Mouse (Mus musculus) embryo, embryonic 10.5 days (tissue): ENCODE results near the gene Tmem259.
A peak's percentile ranks its signal among the peaks of the same experiment; 100 is the strongest.

Experiments used
- DNase-seq: peaks from one replicate; pipeline ENCODE4 v3.0.0-alpha.2; 2015; ENCODE audit warnings: low spot score

Tmem259 gene

GRCm38 (mm10) chr10:80016511-80016910 lies 32.4 kb upstream of the Tmem259 start, which contains the start of gene Arhgap45:
TSS of gene Arhgap45 (plus strand) at chr10:80016653.
- no peak for DNase-seq

GRCm38 (mm10) chr10:80015583-80015982 lies 31.5 kb upstream of the Tmem259 start:
- no peak for DNase-seq

DNA sequence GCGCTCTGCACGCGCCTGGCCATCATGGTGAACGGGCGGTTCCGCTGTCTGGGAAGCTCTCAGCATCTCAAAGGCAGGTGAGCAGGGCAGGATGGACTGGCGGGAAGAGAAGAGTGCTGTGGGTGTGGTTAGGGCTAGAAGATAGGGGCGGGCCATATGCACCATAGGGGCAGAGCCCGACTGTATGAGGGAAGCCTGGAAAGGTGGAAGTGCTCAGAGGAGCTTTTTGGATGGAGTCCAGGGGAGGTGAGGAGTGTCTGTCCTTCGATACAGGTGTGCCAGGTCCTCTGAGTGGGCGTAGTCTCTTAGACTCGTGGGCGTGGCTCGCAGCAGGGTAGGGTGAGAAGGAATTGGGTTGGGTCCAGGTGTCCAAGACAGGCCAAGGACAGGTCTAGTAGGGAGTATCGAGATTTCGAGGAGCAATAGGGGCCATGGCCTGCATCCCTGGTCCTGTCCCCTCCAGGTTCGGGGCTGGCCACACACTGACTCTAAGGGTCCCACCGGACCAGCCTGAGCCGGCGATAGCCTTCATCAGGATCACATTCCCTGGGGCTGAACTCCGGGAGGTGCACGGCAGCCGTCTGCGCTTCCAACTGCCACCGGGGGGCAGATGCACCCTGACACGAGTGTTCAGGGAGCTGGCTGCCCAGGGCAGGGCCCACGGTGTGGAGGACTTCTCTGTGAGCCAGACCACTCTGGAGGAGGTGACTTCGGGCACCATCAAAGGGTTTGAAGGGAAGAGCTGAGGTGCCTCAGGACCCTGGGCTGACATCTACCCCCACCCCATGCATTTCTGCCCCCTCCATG lies 30.6 kb upstream of the Tmem259 start:
- DNase-seq, result no peak

GRCm38 (mm10) chr10:80013609-80014008 lies 29.5 kb upstream of the Tmem259 start:
- no peak for DNase-seq

DNA sequence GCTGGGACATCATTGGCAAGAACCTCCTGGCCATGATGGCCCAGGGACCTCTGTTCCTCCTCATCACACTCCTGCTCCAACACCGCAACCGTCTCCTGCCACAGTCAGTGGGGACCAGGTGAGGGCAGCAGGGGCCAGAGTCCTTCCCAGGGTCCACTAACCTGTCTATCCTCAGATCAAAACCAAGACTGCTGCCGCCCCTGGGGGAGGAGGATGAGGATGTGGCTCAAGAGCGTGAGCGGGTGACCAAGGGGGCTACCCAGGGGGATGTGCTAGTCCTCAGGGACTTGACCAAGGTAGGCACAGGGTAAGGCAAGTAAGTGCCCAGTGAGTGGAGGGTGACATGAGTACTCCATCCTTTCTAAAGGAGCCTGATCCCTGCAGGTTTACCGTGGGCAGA lies 27.6 kb upstream of the Tmem259 start:
- DNase-seq, result no peak

DNA sequence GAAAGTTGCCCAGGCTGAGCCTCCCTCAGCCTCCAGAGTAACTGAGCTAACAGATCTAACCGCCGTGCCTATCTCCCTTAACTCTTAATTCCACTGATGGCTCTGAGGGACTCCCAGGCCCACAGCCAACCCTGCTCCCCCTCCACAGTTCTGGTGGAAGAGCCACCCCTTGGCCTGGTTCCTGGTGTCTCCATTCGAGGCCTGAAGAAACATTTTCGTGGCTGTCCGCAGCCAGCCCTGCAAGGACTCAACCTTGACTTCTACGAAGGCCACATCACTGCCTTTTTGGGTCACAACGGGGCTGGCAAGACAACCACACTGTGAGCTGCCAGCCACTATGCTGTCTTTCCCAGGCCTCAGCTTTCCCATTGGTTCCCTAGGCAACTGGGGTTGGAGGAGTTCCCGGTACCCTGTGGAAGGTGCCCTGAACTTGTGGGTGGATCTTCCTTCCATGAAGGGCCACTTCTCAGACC lies 20.1 kb upstream of the Tmem259 start:
- DNase-seq, result no peak

DNA sequence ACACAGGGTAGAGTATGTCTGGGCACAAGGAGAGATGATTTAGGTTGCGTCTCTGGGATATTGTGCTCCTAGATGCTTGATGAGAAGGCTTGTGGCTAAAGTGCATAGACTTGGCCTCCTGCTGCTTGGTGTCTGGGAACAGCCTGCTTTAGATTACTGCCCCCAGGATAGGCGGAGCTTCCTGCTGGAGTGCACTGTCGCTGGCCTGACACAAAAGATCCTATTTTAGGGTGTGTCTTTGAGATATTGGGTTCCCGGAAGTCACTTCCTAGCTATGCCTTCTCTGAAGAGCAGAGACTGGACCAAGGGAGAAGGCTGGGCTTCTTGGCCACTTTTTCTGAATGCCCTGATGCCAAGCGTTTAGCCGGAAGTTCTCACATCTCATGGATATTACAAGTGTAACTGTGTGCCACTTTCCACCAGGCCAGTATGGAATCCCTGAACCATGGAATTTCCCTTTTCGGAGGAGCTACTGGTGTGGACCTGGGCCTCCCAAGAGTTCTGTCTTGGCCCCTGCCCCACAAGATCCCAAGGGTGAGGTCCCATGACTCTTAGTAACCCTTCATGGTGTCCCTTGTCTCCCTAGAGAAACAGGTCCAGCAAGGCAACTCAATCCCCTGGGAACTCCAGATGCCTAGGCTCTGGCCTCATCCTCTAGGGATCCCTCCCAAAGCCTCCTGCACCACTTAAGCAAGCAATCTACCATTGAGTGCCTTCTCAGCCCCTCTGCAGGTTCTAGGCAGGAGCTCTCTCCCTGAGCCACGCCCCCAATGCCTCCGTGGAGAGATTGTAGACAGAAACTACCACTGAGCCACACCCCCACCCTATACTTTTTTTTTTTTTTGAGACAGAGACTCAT lies 19.5 kb upstream of the Tmem259 start:
- no peak for DNase-seq

GRCm38 (mm10) chr10:80002829-80003228 lies 18.7 kb upstream of the Tmem259 start:
- DNase-seq, result no peak

- DNase-seq, result no peak
Measured at GRCm38 (mm10) chr10:80001945-80002344, 17.8 kb upstream of the Tmem259 start.

DNA sequence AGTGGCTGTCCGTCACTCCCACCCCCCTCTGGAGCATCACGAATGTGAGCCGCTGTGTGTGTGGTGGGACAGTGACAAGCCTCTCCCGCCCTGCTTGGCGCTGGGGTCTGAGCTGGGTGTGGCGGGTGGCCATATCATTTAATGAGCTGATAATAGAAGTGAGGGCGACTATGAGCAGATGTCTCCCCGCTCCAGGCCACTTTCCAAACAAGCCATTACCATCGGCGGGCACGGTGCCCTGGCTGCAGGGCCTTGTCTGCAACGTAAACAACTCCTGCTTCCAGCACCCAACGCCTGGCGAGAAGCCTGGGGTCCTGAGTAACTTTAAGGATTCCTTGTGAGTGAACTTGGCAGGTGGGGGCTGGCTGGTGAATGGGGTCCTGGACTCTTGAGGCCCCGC lies 13.7 kb upstream of the Tmem259 start:
- no peak for DNase-seq

DNA sequence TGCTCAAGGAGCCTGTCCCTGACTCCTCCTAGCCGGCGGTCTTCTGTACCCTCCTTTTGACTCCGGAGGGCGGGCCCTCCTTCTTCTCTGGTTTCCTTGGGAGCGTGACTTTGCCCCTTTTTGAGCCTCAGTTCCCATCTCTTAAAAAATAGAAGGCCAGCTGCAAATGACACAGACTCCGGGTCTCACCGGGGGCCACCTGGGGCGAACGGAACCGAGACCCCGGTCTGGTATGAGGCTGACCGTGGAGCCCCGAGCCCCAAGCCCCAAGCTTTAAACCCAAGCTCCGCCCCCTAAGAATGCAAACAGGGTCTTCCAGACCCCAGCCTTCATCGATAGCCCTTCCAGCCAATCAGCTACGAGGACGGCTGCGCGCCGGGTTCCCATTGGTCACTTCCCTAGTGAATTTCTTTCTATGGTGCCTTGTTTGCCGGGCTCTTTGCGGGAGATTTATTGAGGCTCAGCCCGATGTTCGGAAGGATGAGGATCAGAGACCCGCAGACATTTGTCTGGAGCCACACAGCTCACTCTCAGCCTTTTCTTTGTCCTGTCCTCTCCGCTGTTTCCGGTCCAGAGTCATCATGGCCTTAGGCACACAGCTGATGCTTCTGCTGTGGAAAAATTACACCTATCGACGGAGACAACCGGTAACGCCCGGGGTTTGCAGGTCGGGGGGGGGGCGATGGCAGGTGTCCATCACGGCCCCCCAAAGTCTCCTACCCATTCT lies 13.1 kb upstream of the Tmem259 start:
- DNase-seq, result peak; percentile 96

DNA sequence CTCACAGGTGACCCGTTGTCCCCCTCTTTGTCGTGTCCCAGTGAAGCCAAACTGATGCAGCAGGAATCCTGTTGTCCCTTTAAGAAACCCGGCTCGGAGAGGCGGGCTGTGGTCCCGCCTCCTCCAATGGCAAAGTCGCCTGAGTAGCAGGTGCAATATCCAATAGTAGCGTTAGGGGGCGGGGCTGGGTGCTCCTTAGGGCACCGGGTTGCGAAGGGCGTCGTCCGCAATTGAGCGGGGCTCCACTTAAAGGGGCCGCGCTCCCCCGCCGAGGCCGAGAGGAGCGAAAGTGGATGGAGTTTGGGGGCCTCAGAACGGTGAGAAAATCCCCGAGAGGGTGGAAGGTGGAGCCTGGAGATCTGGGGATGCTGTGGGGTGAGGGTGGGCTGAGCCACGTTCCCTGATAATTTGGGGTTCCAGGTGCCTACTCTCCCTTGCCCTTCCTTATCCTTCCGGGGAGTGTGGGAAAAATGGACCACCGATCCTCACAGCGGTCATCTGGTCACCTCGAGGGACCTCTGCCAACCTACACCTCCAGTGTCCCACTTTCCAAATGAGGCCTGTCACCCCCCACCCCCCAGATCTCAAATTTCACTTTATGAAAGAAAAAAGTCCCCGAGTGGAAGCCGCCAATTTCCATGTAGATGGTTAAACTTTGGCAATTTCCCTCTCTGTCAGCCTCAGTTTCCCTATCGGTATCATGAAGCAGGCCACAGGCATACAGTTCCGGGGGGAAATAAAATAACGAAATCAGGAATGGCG lies 12.3 kb upstream of the Tmem259 start, which contains the start of gene Abca7:
TSS of gene Abca7 (plus strand) at position 223 of the 762 bp plus-strand sequence.
- peak; percentile 99 for DNase-seq

DNA sequence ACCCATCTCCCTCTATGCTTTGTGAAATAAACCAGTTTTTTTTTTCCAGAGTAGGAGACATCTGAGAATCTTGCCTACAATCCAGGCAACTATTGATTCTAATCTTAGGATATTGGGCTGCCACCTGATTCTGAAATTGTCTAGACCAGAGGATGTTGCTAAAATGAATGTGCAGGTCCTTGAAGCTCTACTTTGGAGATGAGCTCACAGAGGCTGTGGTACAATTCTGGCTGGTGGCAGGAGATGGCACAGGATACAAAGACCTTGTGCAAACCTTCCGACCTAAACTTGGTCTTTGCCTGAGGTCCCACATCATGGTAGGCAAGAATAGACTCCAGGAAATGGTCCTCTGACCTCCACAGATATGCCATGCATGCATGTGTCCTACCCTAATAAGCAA lies 11.5 kb upstream of the Tmem259 start:
- DNase-seq, result no peak

DNA sequence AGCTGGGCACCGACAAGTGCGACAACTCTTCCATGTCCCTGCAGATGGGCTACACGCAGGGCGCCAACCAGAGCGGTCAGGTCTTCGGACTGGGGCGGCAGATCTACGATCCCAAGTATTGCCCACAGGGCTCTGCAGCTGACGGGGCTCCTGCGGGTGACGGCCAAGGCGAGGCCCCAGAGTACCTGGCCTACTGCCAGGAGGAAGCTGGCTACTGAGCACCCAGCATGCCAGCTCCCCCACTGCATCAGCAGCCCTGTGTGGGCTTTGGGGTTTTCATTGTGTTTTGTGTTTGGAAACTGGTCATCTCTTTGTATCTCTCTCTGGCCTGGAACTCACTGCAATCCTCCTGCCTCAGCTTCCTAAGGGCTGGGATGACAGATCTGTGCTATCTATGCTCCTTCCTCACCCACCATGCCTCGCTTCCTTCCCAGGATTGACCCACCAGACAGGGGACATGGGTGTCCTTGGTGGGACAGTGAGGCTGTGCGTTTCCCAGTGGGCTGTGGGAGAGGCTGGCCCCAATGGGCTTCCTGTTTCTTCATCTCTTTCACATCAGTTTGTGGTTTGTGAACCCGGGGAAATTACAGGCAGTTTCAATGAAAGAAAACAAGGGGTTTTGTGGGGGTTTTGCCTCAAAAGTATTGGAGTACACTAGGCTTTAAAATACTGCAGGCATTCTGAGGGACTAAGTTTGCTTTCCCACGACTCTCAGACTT lies 10.4 kb upstream of the Tmem259 start:
- no peak for DNase-seq

- DNase-seq, result no peak
Measured at GRCm38 (mm10) chr10:79991548-79991947, 7.4 kb upstream of the Tmem259 start.

DNA sequence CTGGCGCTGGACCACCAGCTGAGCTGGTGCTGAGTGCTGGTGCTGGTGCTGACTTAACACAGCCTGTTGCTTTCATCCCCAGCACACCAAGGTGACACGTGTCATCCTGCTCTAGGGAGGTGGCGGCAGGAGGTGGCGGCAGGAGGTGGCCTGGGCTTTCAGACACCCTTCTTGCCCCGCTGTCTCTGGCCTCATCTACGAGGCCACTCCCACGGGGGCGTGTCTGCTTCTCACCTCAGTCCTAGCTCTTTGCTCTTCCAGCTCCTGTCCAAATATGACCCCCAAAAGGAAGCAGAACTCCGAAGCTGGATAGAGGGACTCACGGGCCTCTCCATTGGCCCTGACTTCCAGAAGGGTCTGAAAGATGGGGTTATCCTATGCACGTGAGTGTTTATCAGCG lies 7.0 kb upstream of the Tmem259 start:
- DNase-seq, result no peak

- DNase-seq, result peak; percentile 67
Measured at GRCm38 (mm10) chr10:79989870-79990269, 5.7 kb upstream of the Tmem259 start.

DNA sequence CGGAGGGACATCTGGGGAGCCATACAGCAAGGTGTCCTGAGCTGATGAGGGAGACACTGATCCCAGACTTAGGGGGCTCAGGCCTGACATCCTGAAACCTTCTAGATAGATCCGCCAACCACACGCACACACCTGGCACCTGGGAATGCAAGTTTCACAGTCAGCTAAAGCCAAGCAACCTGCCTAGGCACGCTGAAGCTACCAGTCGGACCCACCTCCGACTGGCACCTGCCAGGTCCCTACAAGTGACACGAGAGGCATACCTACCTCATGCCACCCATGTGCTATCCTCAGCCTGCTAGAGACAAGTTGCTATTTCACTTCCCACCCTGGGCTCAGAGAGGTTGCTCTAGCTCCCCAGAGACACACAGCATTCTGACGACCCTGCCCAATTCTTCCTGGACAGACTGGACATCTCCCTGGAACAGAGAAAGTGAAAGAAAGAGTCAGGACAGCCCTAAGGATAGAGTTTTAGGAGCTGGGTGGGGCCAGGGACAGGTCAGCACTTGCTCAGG lies 5.2 kb upstream of the Tmem259 start:
- no peak for DNase-seq

GRCm38 (mm10) chr10:79988506-79989271 lies 4.6 kb upstream of the Tmem259 start, which contains the start of gene Cnn2:
TSS of gene Cnn2 (plus strand) at chr10:79988584.
- peak; percentile 77 for DNase-seq
